Mouse (Mus musculus) heart, postnatal 0 days (tissue): ENCODE results near the gene Zbtb25.

Source experiments
- CTCF ChIP-seq: IDR thresholded peaks from 2 replicates; pipeline ENCODE4 v1.5.1; 2016; ENCODE audit warnings: antibody characterized with exemption, control low read depth, low read depth
- EP300 ChIP-seq: IDR thresholded peaks from 2 replicates; pipeline ENCODE4 v1.6.1; 2016; ENCODE audit warnings: antibody characterized with exemption, low read depth

DNA sequence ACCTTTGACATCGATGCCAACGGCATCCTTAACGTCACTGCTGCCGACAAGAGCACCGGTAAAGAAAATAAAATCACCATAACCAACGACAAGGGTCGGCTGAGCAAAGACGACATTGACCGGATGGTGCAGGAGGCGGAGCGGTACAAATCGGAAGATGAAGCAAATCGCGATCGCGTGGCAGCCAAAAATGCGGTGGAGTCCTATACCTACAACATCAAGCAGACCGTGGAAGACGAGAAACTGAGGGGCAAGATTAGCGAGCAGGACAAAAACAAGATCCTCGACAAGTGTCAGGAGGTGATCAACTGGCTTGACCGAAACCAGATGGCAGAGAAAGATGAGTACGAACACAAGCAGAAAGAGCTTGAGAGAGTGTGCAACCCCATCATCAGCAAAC is 36.6 kb upstream of the Zbtb25 start:
- no peak for TF ChIP-seq CTCF
- no peak for TF ChIP-seq EP300
